ENCODE assay signal across 9 mouse cellular contexts in genomic region chr9:14644956-14645355, GRCm38 (mm10). TPM values are rescaled to one million over a fixed set of nuclear protein-coding genes. Genes with fewer than 3 reads are reported as not detected.
DNase-seq lines count a peak whose midpoint lies in the region; ATAC-seq and TF ChIP-seq lines count a peak whose summit lies in the region.
"Had no signal": no experiment of that assay in that cellular context is flagged by ENCODE, and none has a peak within 500 bp of the region (broad histone marks: within the 10 kb centered on the region; RNA-seq: fewer than 3 reads in every experiment).

Gene Amotl1, minus strand, starts transcription at chr9:14645056.

- 53% methylated on average over 4 of the region's 4 CpGs for WGBS in lung, embryonic 14.5 days
- 38% methylated on average over 4 of the region's 4 CpGs for WGBS in embryonic facial prominence, embryonic 10.5 days

- no peak for DNase-seq in lung, embryonic 14.5 days
- no peak for DNase-seq in lung, postnatal 4 days
- DNase-seq in embryonic facial prominence, embryonic 10.5 days (ENCODE audit: low spot score) = no peak
- no peak for DNase-seq in gastrocnemius, postnatal 4 days (ENCODE audit: low spot score in 2 of 2)
- DNase-seq in left cerebral cortex, postnatal 4 days = no peak
- DNase-seq in cerebellum, adult 9-11 months = no peak
- DNase-seq in spleen, adult 18-20 months = no peak
- DNase-seq: liver, postnatal 0 days had no signal

- TF ChIP-seq CTCF in lung, embryonic 14.5 days (IDR thresholded peaks at IDR 0.05; ENCODE audit: low read depth) = no peak

- no peak within 1 kb of the TSS for H3K4me2 ChIP-seq in lung, embryonic 14.5 days

- H3K27ac ChIP-seq in lung, embryonic 14.5 days (ENCODE audit: low read depth) = no peak within 1 kb of the TSS
- no peak within 1 kb of the TSS; the same call in 1 of the 2 replicates for H3K27ac ChIP-seq in embryonic facial prominence, embryonic 10.5 days (replicated peaks)

- no peaks in the 10 kb centered on the region for H3K9me3 ChIP-seq in lung, embryonic 14.5 days (ENCODE audit: low read depth, low read length)
- no peaks in the 10 kb centered on the region for H3K9me3 ChIP-seq in embryonic facial prominence, embryonic 10.5 days

- H3K4me1 ChIP-seq in lung, embryonic 14.5 days (ENCODE audit: insufficient read depth) = peaks cover 10% of the 10 kb centered on the region
- H3K4me1 ChIP-seq in embryonic facial prominence, embryonic 10.5 days = peaks cover 46% of the 10 kb centered on the region

- no peak within 1 kb of the TSS for H3K4me3 ChIP-seq in lung, embryonic 14.5 days (ENCODE audit: low read depth, low read length)
- H3K4me3 ChIP-seq in embryonic facial prominence, embryonic 10.5 days = no peak within 1 kb of the TSS

- no peak for ATAC-seq in lung, embryonic 14.5 days (ENCODE audit: insufficient read depth)
- no peak for ATAC-seq in CD4-positive, CD25-positive, alpha-beta regulatory T cell, adult 4 months
- ATAC-seq: liver, postnatal 0 days had no signal

- intact Hi-C loops in left cerebral cortex, postnatal 4 days (cut with DNase I) = no loop called here

- no peak within 1 kb of the TSS for H3K9ac ChIP-seq in lung, embryonic 14.5 days
- H3K9ac ChIP-seq: liver, postnatal 0 days had no signal

- no peaks in the 10 kb centered on the region for H3K36me3 ChIP-seq in lung, embryonic 14.5 days (ENCODE audit: insufficient read depth)
- H3K36me3 ChIP-seq in embryonic facial prominence, embryonic 10.5 days (replicated peaks) = no peaks in the 10 kb centered on the region

- no peaks in the 10 kb centered on the region for H3K27me3 ChIP-seq in lung, embryonic 14.5 days (ENCODE audit: insufficient read depth, low read length)
- no peaks in the 10 kb centered on the region for H3K27me3 ChIP-seq in embryonic facial prominence, embryonic 10.5 days (replicated peaks; ENCODE audit: low read depth, poor library complexity, severe bottlenecking)

RNA-seq across cellular contexts. Expression of gene Amotl1, which starts in this region (rescaled TPM):
- polyA plus RNA-seq in lung, embryonic 14.5 days (2014; fragmentation: Nextera tagmentation; extraction: Ambion mirVana) = 26.4 and 29.6 TPM in 2 replicates
- 23.1 and 27.4 TPM in 2 replicates for polyA plus RNA-seq in embryonic facial prominence, embryonic 10.5 days (2016; fragmentation: Nextera tagmentation; extraction: Ambion mirVana)
- 100 to 1,000 TPM; 330 to 368 TPM for total RNA-seq in gastrocnemius, postnatal 4 days (2021)
- total RNA-seq in left cerebral cortex, postnatal 4 days (2021) = 10 to 100 TPM; 21.6 to 23.4 TPM
- polyA plus RNA-seq in CD4-positive, CD25-positive, alpha-beta regulatory T cell, adult 4 months (2017; shearing (Covaris generic)) = under 1 TPM in 1 of 2 experiments, not detected in 1; 0.06 TPM

Comparison
In these comparisons a context has a peak if more than half of its experiments do, and no peak if none do; other contexts are left out.
1. RNA of gene Amotl1 (total RNA-seq): 330 to 368 TPM in gastrocnemius, postnatal 4 days; 21.6 to 23.4 TPM in left cerebral cortex, postnatal 4 days; every median in the first group is over 10 times any median in the second.
2. RNA of gene Amotl1 (polyA plus RNA-seq): 26.4 to 29.6 TPM in lung, embryonic 14.5 days and 23.1 to 27.4 TPM in embryonic facial prominence, embryonic 10.5 days; 0.06 TPM in CD4-positive, CD25-positive, alpha-beta regulatory T cell, adult 4 months; every median in the first group is over 10 times any median in the second.